Mouse (Mus musculus) C2C12 (cell line): ENCODE results near the gene Spg21.

Source experiments
- CEBPB ChIP-seq: IDR thresholded peaks from one replicate; pipeline ENCODE4 v1.6.1; 2011; ENCODE audit warnings: low read depth, mild to moderate bottlenecking, control low read depth, moderate library complexity
- CTCF ChIP-seq: IDR thresholded peaks from one replicate; pipeline ENCODE4 v1.5.1; 2011; ENCODE audit not compliant: control insufficient read depth, insufficient read depth, insufficient read length
- FOSL1 ChIP-seq: IDR thresholded peaks from one replicate; pipeline ENCODE4 v1.8.0; 2011; ENCODE audit warnings: mild to moderate bottlenecking, low read length; ENCODE audit not compliant: poor library complexity, insufficient read depth, severe bottlenecking
- MAX ChIP-seq: IDR thresholded peaks from one replicate; pipeline ENCODE4 v1.6.1; 2011; ENCODE audit warnings: mild to moderate bottlenecking, control low read depth
- MYOD1 ChIP-seq: IDR thresholded peaks from one replicate; pipeline ENCODE4 v1.6.1; 2011; ENCODE audit warnings: low read depth; ENCODE audit not compliant: control insufficient read depth, insufficient read length
- MYOG ChIP-seq: IDR thresholded peaks from one replicate; pipeline ENCODE4 v1.6.1; 2011; ENCODE audit not compliant: control insufficient read depth, insufficient read length; ENCODE audit errors: extremely low read depth
- USF1 ChIP-seq: IDR thresholded peaks from one replicate; pipeline ENCODE4 v1.6.1; 2011; ENCODE audit warnings: low read depth, mild to moderate bottlenecking, control low read depth, moderate library complexity

- TF ChIP-seq CTCF (no peak), MYOG (no peak), FOSL1 (no peak), USF1 (no peak), MAX (no peak), MYOD1 (no peak), CEBPB (no peak)
Measured at GRCm38 (mm10) chr9:65447951-65448350, 12.8 kb upstream of the Spg21 start.
